Mouse (Mus musculus): ENCODE measurements around the gene Gpm6b. TPM values are rescaled to one million over a fixed set of nuclear protein-coding genes. Genes with fewer than 3 reads are reported as not detected.

Gpm6b gene
- total RNA-seq, 4 experiments from 2014 or later = 610 to 714 (median 661) TPM

GRCm38 (mm10) chrX:166354913-166355312 lies 116.2 kb downstream of the Gpm6b start:
- no peak for DNase-seq (ENCODE audit: low spot score in 2 of 2)

- no peak for DNase-seq (ENCODE audit: low spot score in 2 of 2)
Observed at GRCm38 (mm10) chrX:166356276-166356675, 117.6 kb downstream of the Gpm6b start.

GRCm38 (mm10) chrX:166358955-166359354 lies 120.2 kb downstream of the Gpm6b start:
- DNase-seq (ENCODE audit: low spot score in 2 of 2) = no peak

- DNase-seq (ENCODE audit: low spot score in 2 of 2) = no peak
Observed at GRCm38 (mm10) chrX:166359927-166360440, 121.3 kb downstream of the Gpm6b start.

- peak; percentile 26 to 56 for DNase-seq (ENCODE audit: low spot score in 2 of 2)
Observed at GRCm38 (mm10) chrX:166360455-166360854, 121.7 kb downstream of the Gpm6b start.

GRCm38 (mm10) chrX:166365458-166366213 lies 126.9 kb downstream of the Gpm6b start:
- peak in 1 of 2 experiments; percentile 24 for DNase-seq (ENCODE audit: low spot score in 2 of 2)

GRCm38 (mm10) chrX:166376681-166377328 lies 138.1 kb downstream of the Gpm6b start:
- no peak for DNase-seq (ENCODE audit: low spot score in 2 of 2)

- no peak for DNase-seq (ENCODE audit: low spot score in 2 of 2)
Observed at GRCm38 (mm10) chrX:166378652-166379051, 139.9 kb downstream of the Gpm6b start.

- DNase-seq (ENCODE audit: low spot score in 2 of 2) = no peak
Observed at GRCm38 (mm10) chrX:166383606-166384005, 144.9 kb downstream of the Gpm6b start.

- no peak for DNase-seq (ENCODE audit: low spot score in 2 of 2)
Observed at GRCm38 (mm10) chrX:166384935-166385334, 146.2 kb downstream of the Gpm6b start.

- no peak for DNase-seq (ENCODE audit: low spot score in 2 of 2)
Observed at GRCm38 (mm10) chrX:166386656-166387055, 147.9 kb downstream of the Gpm6b start.

- DNase-seq (ENCODE audit: low spot score in 2 of 2) = no peak
Observed at GRCm38 (mm10) chrX:166393753-166394152, 155.0 kb downstream of the Gpm6b start.

GRCm38 (mm10) chrX:166407865-166408264 lies 169.2 kb downstream of the Gpm6b start:
- DNase-seq (ENCODE audit: low spot score in 2 of 2) = no peak

GRCm38 (mm10) chrX:166416196-166416595 lies 177.5 kb downstream of the Gpm6b start:
- no peak for DNase-seq (ENCODE audit: low spot score in 2 of 2)

GRCm38 (mm10) chrX:166434812-166435211 lies 196.1 kb downstream of the Gpm6b start:
- no peak for DNase-seq (ENCODE audit: low spot score in 2 of 2)

Other genes with a start within 250 kb of the Gpm6b start
- 10 to 100 TPM; 12.4 to 16.2 (median 13.1) TPM for gene Gemin8, start 68.5 kb upstream of the Gpm6b start, total RNA-seq (2022)
- 10 to 100 TPM; 41.9 to 56.4 (median 52.3) TPM for gene Trappc2, start 201.7 kb downstream of the Gpm6b start, total RNA-seq (2022)
- gene Ofd1, start 201.8 kb downstream of the Gpm6b start, total RNA-seq (2022) = 1 to 10 TPM; 4.5 to 6.6 (median 5.7) TPM
- 10 to 100 TPM; 35.9 to 42.8 (median 38.3) TPM for gene Rab9, start 241.0 kb downstream of the Gpm6b start, total RNA-seq (2022)